Mouse (Mus musculus) liver, embryonic 16.5 days (tissue): Measurements from ENCODE around the gene Alcam. TPM values are rescaled to one million over a fixed set of nuclear protein-coding genes. Genes with fewer than 3 reads are reported as not detected.

Experiments
- ATAC-seq: fragments of 200-750 bp; cut with Nextera tagmentation; 2 replicates; pipeline ENCODE4 v1.8.0; 2017; ENCODE audit warnings: low read depth, mild to moderate bottlenecking, moderate number of reproducible peaks, moderate library complexity
- H3K27ac ChIP-seq: fragments of 300-500 bp; sonication (generic); 2 replicates; pipeline ENCODE4 v1.5.1; 2014; ENCODE audit warnings: mild to moderate bottlenecking, low read length
- H3K27me3 ChIP-seq: fragments of 300-500 bp; sonication (generic); 2 replicates; pipeline ENCODE4 v1.6.1; 2014; ENCODE audit warnings: low read depth, low read length, mixed read lengths; ENCODE audit not compliant: control insufficient read depth, insufficient read depth
- H3K36me3 ChIP-seq: fragments of 300-500 bp; sonication (generic); 2 replicates; pipeline ENCODE4 v1.6.1; 2014; ENCODE audit warnings: mild to moderate bottlenecking; ENCODE audit not compliant: control insufficient read depth, insufficient read depth
- H3K4me1 ChIP-seq: fragments of 300-500 bp; sonication (generic); 2 replicates; pipeline ENCODE4 v1.6.1; 2014; ENCODE audit warnings: low read depth, low read length, mixed read lengths; ENCODE audit not compliant: control insufficient read depth
- H3K4me2 ChIP-seq: fragments of 300-500 bp; sonication (generic); 2 replicates; pipeline ENCODE4 v1.6.1; 2014; ENCODE audit warnings: low read depth, low read length, mixed read lengths
- H3K4me3 ChIP-seq: fragments of 300-500 bp; sonication (generic); 2 replicates; pipeline ENCODE4 v1.5.1; 2014; ENCODE audit warnings: low read depth, mild to moderate bottlenecking, low read length
- H3K9ac ChIP-seq: fragments of 300-500 bp; sonication (generic); 2 replicates; pipeline ENCODE4 v1.6.1; 2014; ENCODE audit warnings: low read depth, low read length
- H3K9me3 ChIP-seq: fragments of 300-500 bp; sonication (generic); replicated peaks from 2 replicates; pipeline ENCODE4 v1.6.1; 2016; ENCODE audit warnings: low read length; ENCODE audit not compliant: control insufficient read depth
- WGBS: fragments of 180-500 bp; shearing (Covaris S2); extraction: QIAGEN DNeasy Blood & Tissue Kit; methylation state at CpG from one replicate; pipeline ENCODE4 v1.1.7; 2014; ENCODE audit not compliant: insufficient replicate concordance; 5-methylcytosine and 5-hydroxymethylcytosine counted together
- polyA plus RNA-seq: library from polyadenylated mRNA; unstranded; fragments of >200 nt; fragmentation: Nextera tagmentation; extraction: Ambion mirVana; gene quantifications from 2 replicates; pipeline ENCODE4 v1.2.1, GENCODE M21; 2015

Alcam gene
- polyA plus RNA-seq, 1 experiment from 2014 or later = 9.8 TPM

DNA sequence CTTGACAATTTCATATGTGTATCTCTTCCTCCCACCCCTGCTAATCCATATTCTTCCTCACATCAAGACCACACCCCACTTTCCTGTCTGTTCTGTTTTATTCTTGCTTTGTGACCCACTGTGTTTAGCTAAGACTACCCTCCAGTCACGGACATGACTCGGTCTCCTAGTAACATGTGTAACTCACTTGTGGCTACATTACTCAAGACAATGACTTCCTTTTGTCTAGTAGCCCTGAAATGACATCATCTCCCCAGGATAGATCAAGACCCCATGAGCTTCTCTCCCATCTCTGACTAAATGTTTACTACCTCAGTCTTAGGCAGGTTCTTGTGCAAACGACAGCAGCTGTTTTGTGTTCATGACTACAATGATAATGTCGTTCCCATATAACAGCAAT, 231.0 kb downstream of the Alcam start:
- no peak for ATAC-seq
- H3K4me3 ChIP-seq = no peak overlapping the region
- 49% methylated on average over 4 of the region's 4 CpGs for WGBS
- H3K4me1 ChIP-seq = no peaks in the 10 kb centered on the region
- H3K36me3 ChIP-seq = no peaks in the 10 kb centered on the region
- no peak overlapping the region for H3K27ac ChIP-seq
- H3K9me3 ChIP-seq = no peaks in the 10 kb centered on the region
- no peak overlapping the region for H3K9ac ChIP-seq
- H3K4me2 ChIP-seq = no peak overlapping the region
- H3K27me3 ChIP-seq = no peaks in the 10 kb centered on the region

DNA sequence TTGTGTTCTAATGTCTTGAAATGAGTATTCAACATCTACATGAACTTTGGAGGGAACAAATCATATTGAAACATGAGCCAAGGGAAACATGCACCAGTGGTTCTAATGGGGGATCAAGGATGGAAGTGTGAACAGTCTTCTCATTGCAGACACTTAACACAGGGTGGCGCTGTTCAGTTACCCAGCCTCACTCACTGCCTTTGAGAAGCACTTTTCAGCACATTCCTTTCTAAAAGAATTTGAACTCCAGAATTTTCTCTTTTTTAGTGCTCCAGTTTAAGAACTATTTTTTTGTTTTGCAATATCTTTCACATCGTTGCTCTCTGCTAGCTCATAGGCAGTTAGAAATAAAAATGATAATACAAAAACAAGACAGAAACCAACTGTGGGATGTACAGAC, 234.8 kb downstream of the Alcam start:
- H3K4me2 ChIP-seq = no peak overlapping the region
- H3K27ac ChIP-seq = no peak overlapping the region
- H3K4me3 ChIP-seq = no peak overlapping the region
- H3K27me3 ChIP-seq = no peaks in the 10 kb centered on the region
- ATAC-seq = no peak
- no peaks in the 10 kb centered on the region for H3K36me3 ChIP-seq
- H3K4me1 ChIP-seq = no peaks in the 10 kb centered on the region
- 16% methylated on average over 2 of the region's 2 CpGs for WGBS
- H3K9me3 ChIP-seq = no peaks in the 10 kb centered on the region
- no peak overlapping the region for H3K9ac ChIP-seq

DNA sequence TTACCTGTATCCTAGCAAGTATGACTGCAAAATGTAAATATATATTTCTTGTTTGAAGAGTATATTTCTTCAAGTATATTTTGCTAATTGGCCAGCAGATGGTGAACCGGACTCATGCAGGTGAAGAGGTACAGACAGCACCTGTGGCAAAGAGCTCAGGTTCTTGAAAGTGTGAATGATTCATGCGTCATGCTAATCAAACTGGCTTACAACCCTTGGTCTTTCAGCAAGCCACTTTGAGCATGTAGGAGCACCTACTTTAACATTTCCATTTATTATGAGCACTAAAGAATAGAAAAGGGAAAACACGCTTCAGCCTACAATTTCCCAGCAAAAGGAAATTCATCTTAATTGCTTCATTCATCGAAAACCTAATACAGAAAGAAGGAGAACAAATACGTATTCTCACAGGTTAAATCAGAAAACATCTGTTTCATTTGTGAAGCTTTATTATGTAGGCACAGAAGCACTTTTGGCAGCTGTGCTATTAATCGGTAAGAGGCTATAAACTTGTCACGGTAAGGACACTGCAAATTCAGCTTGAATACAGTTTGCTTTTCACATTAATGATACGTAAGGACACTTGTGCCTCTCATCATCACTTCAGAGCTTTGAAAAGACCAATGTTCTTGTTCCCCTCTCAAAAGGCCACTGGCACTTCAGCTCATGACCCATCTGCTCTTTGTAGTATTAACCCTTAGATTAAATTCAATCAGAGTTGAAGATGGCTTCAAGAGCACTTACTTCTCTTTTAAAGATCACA, 242.8 kb downstream of the Alcam start:
- H3K4me3 ChIP-seq = no peak overlapping the region
- WGBS = 80% methylated on average over 8 of the region's 8 CpGs
- no peaks in the 10 kb centered on the region for H3K9me3 ChIP-seq
- H3K4me1 ChIP-seq = no peaks in the 10 kb centered on the region
- H3K36me3 ChIP-seq = no peaks in the 10 kb centered on the region
- H3K27me3 ChIP-seq = no peaks in the 10 kb centered on the region
- no peak overlapping the region for H3K27ac ChIP-seq
- ATAC-seq = no peak
- H3K9ac ChIP-seq = no peak overlapping the region
- H3K4me2 ChIP-seq = no peak overlapping the region

DNA sequence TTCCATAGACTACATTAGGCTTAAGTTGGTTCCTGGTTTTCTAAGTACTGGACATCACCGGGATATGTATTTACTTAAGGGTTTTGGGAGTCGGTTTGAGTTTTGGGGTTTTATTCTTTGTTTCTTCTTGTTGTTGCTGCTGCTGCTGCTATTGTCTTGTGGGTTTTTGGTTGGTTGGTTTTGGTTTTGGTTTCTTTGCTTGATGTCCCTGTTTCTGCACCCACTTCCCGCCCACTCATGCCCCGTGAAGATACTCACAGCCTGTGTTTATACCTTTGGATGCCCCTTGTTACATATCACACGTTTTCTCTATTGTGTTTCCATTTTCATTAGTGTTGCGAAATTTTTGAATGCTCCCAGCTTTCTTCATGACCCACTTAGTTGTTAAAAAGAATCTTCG, 253.8 kb downstream of the Alcam start:
- Histone ChIP-seq H3K27me3 (no peaks in the 10 kb centered on the region), H3K27ac (no peak overlapping the region), H3K9me3 (no peaks in the 10 kb centered on the region), H3K4me2 (no peak overlapping the region), H3K9ac (no peak overlapping the region), H3K4me3 (no peak overlapping the region), H3K36me3 (no peaks in the 10 kb centered on the region; the same call in 1 of the 2 replicates), H3K4me1 (no peaks in the 10 kb centered on the region)
- 64% methylated on average over 7 of the region's 7 CpGs for WGBS
- no peak for ATAC-seq
